Mouse (Mus musculus): ENCODE measurements around the gene Dennd4b.
"Not testable (repeated sequence)": the region's sequence is repeated elsewhere in the genome, so short reads cannot be mapped to it uniquely, and the experiment has no call there.

The Dennd4b gene

GRCm38 (mm10) chr3:90278211-90278610 is 13.2 kb downstream of the Dennd4b start:
- DNase-seq (ENCODE audit: low read depth, low spot score) = no peak

GRCm38 (mm10) chr3:90279216-90279615 is 14.2 kb downstream of the Dennd4b start:
- no peak for DNase-seq (ENCODE audit: low read depth, low spot score)

GRCm38 (mm10) chr3:90279743-90280142 is 14.8 kb downstream of the Dennd4b start:
- no peak for DNase-seq (ENCODE audit: low read depth, low spot score)

GRCm38 (mm10) chr3:90280708-90281107 is 15.7 kb downstream of the Dennd4b start:
- DNase-seq (ENCODE audit: low read depth, low spot score) = peak; percentile 84

GRCm38 (mm10) chr3:90284150-90284549 is 19.2 kb downstream of the Dennd4b start:
- DNase-seq (ENCODE audit: low read depth, low spot score) = no peak

- not testable (repeated sequence) for DNase-seq (ENCODE audit: low read depth, low spot score)
Observed at GRCm38 (mm10) chr3:90289403-90289802, 24.4 kb downstream of the Dennd4b start.

GRCm38 (mm10) chr3:90290602-90291001 is 25.6 kb downstream of the Dennd4b start:
- peak; percentile 30 for DNase-seq (ENCODE audit: low read depth, low spot score)

- DNase-seq (ENCODE audit: low read depth, low spot score) = no peak
Observed at GRCm38 (mm10) chr3:90291982-90292344, 27.0 kb downstream of the Dennd4b start.

GRCm38 (mm10) chr3:90292345-90293275 is 27.6 kb downstream of the Dennd4b start, which contains the start of gene Gatad2b:
Gatad2b (plus strand) TSS chr3:90293178.
- DNase-seq (ENCODE audit: low read depth, low spot score) = peak; percentile 100

GRCm38 (mm10) chr3:90293352-90294063 is 28.5 kb downstream of the Dennd4b start:
- DNase-seq (ENCODE audit: low read depth, low spot score) = peak; percentile 35

- peak; percentile 28 for DNase-seq (ENCODE audit: low read depth, low spot score)
Observed at GRCm38 (mm10) chr3:90294064-90294440, 29.1 kb downstream of the Dennd4b start.

- no peak for DNase-seq (ENCODE audit: low read depth, low spot score)
Observed at GRCm38 (mm10) chr3:90294651-90295050, 29.7 kb downstream of the Dennd4b start.

GRCm38 (mm10) chr3:90305801-90306200 is 40.8 kb downstream of the Dennd4b start:
- DNase-seq (ENCODE audit: low read depth, low spot score) = no peak

GRCm38 (mm10) chr3:90309589-90309988 is 44.6 kb downstream of the Dennd4b start:
- no peak for DNase-seq (ENCODE audit: low read depth, low spot score)

- peak; percentile 15 for DNase-seq (ENCODE audit: low read depth, low spot score)
Observed at GRCm38 (mm10) chr3:90313367-90313766, 48.4 kb downstream of the Dennd4b start.

GRCm38 (mm10) chr3:90314241-90314640 is 49.3 kb downstream of the Dennd4b start:
- no peak for DNase-seq (ENCODE audit: low read depth, low spot score)

- no peak for DNase-seq (ENCODE audit: low read depth, low spot score)
Observed at GRCm38 (mm10) chr3:90322289-90322688, 57.3 kb downstream of the Dennd4b start.

GRCm38 (mm10) chr3:90323119-90323518 is 58.1 kb downstream of the Dennd4b start:
- DNase-seq (ENCODE audit: low read depth, low spot score) = peak; percentile 87
